Mouse (Mus musculus) heart, adult 2 months (tissue): ENCODE results near the gene Adi1. TPM values are rescaled to one million over a fixed set of nuclear protein-coding genes. Genes with fewer than 3 reads are reported as not detected.

Experiments used
- DNase-seq, 2 experiments: peaks; one replicate each; pipeline ENCODE4 v3.0.0; 2021
- H3K27ac ChIP-seq: fragments of 200-600 bp; 2 replicates; pipeline ENCODE4 v1.8.1; 2022
- H3K27me3 ChIP-seq: fragments of 200-500 bp; 2 replicates; pipeline ENCODE4 v1.6.1; 2012; ENCODE audit warnings: mild to moderate bottlenecking, low read length, inconsistent platforms, mixed read lengths; ENCODE audit not compliant: control insufficient read depth, insufficient read depth
- H3K36me3 ChIP-seq: fragments of 200-500 bp; 2 replicates; pipeline ENCODE4 v1.6.1; 2012; ENCODE audit warnings: low read length, inconsistent platforms; ENCODE audit not compliant: control insufficient read depth, insufficient read depth
- H3K4me1 ChIP-seq: fragments of 200-500 bp; 2 replicates; pipeline ENCODE4 v1.6.1; 2011; ENCODE audit warnings: low read length; ENCODE audit not compliant: control insufficient read depth, insufficient read depth
- H3K4me3 ChIP-seq: fragments of 200-600 bp; 2 replicates; pipeline ENCODE4 v1.8.1; 2022
- H3K79me2 ChIP-seq: fragments of 200-500 bp; replicated peaks from 2 replicates; pipeline ENCODE4 v1.6.1; 2012; ENCODE audit warnings: mild to moderate bottlenecking, inconsistent platforms, low read length, moderate library complexity, mixed read lengths; ENCODE audit not compliant: control insufficient read depth, insufficient read depth
- H3K9ac ChIP-seq: fragments of 200-500 bp; 2 replicates; pipeline ENCODE4 v1.6.1; 2012; ENCODE audit warnings: low read depth, mild to moderate bottlenecking, control low read depth, inconsistent platforms, low read length, mixed read lengths
- CTCF ChIP-seq: fragments of 200-600 bp; IDR thresholded peaks from 2 replicates; pipeline ENCODE4 v1.8.1; 2022; ENCODE audit warnings: antibody characterized with exemption, mild to moderate bottlenecking, moderate library complexity
- EP300 ChIP-seq: fragments of 200-500 bp; IDR thresholded peaks from 2 replicates; pipeline ENCODE4 v1.6.1; 2011; ENCODE audit warnings: low read depth, low read length, control low read depth; ENCODE audit not compliant: insufficient read depth
- POLR2A ChIP-seq: fragments of 200-500 bp; IDR thresholded peaks from 2 replicates; pipeline ENCODE4 v1.6.1; 2011; ENCODE audit warnings: mild to moderate bottlenecking, low read depth, low read length, control low read depth; ENCODE audit not compliant: insufficient read depth
- whole genome bisulfite sequencing: fragments of 180-500 bp; shearing (Covaris S2); methylation state at CpG from one replicate; pipeline ENCODE4 v1.1.7; 2018; 5-methylcytosine and 5-hydroxymethylcytosine counted together
- intact Hi-C: fragments of 180-260 bp; cut with DNase I; formaldehyde crosslinking; loops from one replicate; pipeline ENCODE4 v1.15.1; 2025
- polyA plus RNA-seq: library from polyadenylated mRNA; depleted of rRNA; stranded (reverse); fragments of >200 nt; gene quantifications from 2 replicates; pipeline ENCODE4 v1.2.3, GENCODE M21; 2012
- total RNA-seq, 2 experiments: library from RNA; stranded (reverse); gene quantifications; 2 replicates each; pipeline ENCODE4 v1.2.3; 2021

The Adi1 gene
- total and polyA plus RNA-seq, 3 experiments: 27.8 to 52.0 (median 51.5) TPM

- Histone ChIP-seq H3K27ac (no peak overlapping the region), H3K4me3 (no peak overlapping the region), H3K27me3 (no peaks in the 10 kb centered on the region), H3K9ac (no peak overlapping the region), H3K36me3 (no peaks in the 10 kb centered on the region), H3K79me2 (no peaks in the 10 kb centered on the region), H3K4me1 (peaks cover 2% of the 10 kb centered on the region; the same call in 1 of the 2 replicates)
- 46% methylated on average over 4 of the region's 4 CpGs for WGBS
- intact Hi-C loops: no loop called here
- TF ChIP-seq EP300 (no peak), CTCF (no peak), POLR2A (no peak)
- DNase-seq: no peak
These were observed 8.3 kb upstream of the Adi1 start for GRCm38 (mm10) chr12:28666734-28667133.

DNA sequence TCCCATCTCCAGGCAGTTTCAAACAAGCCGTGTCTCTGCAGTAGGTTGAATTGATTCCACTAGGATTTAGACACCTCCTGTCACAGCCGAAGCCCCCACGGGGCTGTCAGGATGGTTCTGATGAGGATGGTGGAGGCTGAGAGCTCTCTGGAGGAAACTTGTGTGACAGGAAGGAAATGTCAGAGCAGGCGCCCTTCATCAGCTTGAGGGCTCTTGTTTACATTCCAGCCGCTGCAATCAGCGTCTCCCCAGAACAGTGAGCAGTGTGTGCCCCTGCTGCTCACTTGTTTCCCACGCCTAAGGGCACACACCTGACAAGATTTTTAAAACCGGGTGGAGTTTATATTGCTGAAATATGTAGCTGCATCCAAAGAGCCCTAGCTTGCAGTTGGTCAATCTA, 7.7 kb upstream of the Adi1 start:
- intact Hi-C loops: no loop called here
- WGBS: 14% methylated on average over 8 of the region's 8 CpGs
- peaks cover 2% of the 10 kb centered on the region; the same call in 1 of the 2 replicates for H3K4me1 ChIP-seq
- no peak for DNase-seq
- H3K79me2 ChIP-seq: no peaks in the 10 kb centered on the region
- H3K36me3 ChIP-seq: no peaks in the 10 kb centered on the region
- H3K27ac ChIP-seq: no peak overlapping the region
- no peak overlapping the region for H3K9ac ChIP-seq
- TF ChIP-seq EP300 (no peak), CTCF (no peak), POLR2A (no peak)
- H3K4me3 ChIP-seq: no peak overlapping the region
- H3K27me3 ChIP-seq: no peaks in the 10 kb centered on the region

DNA sequence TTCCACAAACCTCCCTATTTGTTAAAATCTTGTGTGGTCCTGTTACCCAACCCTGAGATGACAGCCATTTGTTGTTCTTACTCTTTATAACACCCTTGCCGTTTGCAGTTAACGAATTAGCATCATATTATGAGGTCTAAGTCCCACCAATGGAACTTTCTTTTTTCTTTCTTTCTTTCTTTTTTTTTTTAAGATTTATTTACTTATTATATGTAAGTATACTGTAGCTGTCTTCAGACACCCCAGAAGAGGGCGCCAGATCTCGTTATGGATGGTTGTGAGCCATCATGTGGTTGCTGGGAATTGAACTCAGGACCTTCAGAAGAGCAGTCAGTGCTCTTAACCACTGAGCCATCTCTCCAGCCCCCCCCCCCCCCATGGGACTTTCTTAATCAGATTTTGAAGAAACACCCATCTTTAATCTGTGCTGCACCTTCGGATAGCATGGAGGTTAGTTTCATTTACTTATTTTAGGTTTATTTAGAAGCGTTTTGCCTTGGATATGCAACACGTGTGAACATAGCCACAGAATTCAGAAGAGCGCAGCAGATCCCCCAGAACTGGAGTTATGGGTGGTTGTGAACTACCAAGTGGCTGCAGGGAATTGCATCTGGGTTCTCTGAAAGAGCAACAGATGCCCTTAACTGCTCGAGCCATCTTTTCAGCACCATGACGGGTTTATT, 852 bp upstream of the Adi1 start:
- TF ChIP-seq CTCF: 0 out of 2 replicates have a peak, but pooled peaks have one; percentile 12
- no peak for TF ChIP-seq EP300
- no peak for DNase-seq
- H3K36me3 ChIP-seq: no peaks in the 10 kb centered on the region
- H3K79me2 ChIP-seq: 0 out of 2 replicates have a peak, but pooled peaks cover 2% of the 10 kb centered on the region
- peaks cover 7% of the 10 kb centered on the region for H3K4me1 ChIP-seq
- H3K27me3 ChIP-seq: no peaks in the 10 kb centered on the region
- 85% methylated on average over 10 of the region's 10 CpGs for WGBS
- no peak overlapping the region for H3K4me3 ChIP-seq
- H3K27ac ChIP-seq: no peak overlapping the region
- intact Hi-C loops: no loop called here
- no peak overlapping the region for H3K9ac ChIP-seq

DNA sequence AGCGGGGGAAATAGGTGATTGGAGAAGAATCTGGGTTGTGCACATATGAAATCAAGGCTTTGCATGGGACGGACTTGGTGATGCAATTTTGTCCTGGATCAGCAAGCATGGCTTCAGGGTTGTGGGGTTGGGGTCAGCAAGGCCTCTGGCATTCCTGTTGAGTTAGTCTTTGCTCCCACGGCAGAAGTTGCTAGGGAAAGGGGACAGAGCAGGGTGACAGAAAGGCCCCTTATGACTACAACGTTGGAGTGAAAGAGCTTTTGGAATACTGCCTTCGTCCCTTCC, 836 bp downstream of the Adi1 start:
- intact Hi-C loops: no loop called here
- Histone ChIP-seq H3K4me1 (peaks cover 5% of the 10 kb centered on the region), H3K27me3 (no peaks in the 10 kb centered on the region), H3K36me3 (no peaks in the 10 kb centered on the region), H3K27ac (peak overlapping the region; percentile 90), H3K4me3 (peak overlapping the region; percentile 64), H3K79me2 (0 out of 2 replicates have a peak, but pooled peaks cover 2% of the 10 kb centered on the region), H3K9ac (peak overlapping the region; percentile 90)
- no peak for DNase-seq
- WGBS: 65% methylated on average over 5 of the region's 5 CpGs
- no peak for TF ChIP-seq CTCF
- TF ChIP-seq EP300: no peak
- TF ChIP-seq POLR2A: no peak

DNA sequence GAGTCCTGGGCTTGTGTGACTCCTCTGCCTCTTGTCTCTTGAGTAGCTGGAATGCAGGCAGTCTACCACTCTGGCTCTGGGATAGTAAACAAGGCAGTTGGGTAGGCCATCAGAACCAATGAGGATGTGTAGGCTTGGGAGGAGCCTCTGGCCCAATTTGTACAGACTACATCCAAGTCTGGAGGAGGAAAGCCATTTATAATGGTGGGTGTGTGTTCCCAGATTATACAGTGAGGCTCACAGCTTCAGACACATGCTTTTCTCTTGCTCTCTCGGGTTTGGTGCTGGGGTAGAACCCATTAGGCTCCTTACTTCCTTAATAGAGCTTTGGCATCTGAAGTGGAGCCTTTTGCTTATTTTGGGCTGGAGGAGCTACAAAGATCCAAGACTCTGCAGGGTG, 9.6 kb downstream of the Adi1 start:
- Histone ChIP-seq H3K36me3 (no peaks in the 10 kb centered on the region), H3K4me1 (no peaks in the 10 kb centered on the region), H3K27ac (no peak overlapping the region), H3K27me3 (no peaks in the 10 kb centered on the region), H3K4me3 (no peak overlapping the region), H3K9ac (no peak overlapping the region), H3K79me2 (no peaks in the 10 kb centered on the region)
- no peak for DNase-seq
- no peak for TF ChIP-seq POLR2A
- TF ChIP-seq EP300: no peak
- TF ChIP-seq CTCF: no peak
- intact Hi-C loops: no loop called here
- 92% methylated on average over 1 of the region's 1 CpGs for WGBS

DNA sequence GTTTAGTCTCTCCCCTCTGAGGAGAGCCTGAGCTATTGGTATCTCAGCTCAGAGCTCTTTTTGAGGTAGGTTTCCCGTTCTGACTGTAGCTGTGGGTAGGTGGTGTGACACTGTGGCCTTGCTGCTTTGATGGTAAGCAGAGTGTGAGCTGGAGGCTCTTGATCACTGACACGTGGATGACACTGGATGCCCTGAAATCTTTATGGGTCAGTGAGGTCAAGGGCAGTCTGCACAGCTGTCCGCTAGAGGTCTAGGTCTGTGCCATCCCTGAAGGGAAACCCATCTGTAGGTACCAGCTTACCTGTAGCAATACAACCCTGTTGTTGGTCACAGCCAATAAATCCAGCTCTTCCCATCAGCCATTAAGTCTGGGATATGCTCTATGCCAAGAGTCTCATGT, 10.7 kb downstream of the Adi1 start:
- H3K4me1 ChIP-seq: no peaks in the 10 kb centered on the region
- H3K4me3 ChIP-seq: no peak overlapping the region
- H3K27me3 ChIP-seq: no peaks in the 10 kb centered on the region
- TF ChIP-seq POLR2A (no peak), EP300 (no peak), CTCF (no peak)
- whole genome bisulfite sequencing: 76% methylated on average over 3 of the region's 3 CpGs
- H3K9ac ChIP-seq: no peak overlapping the region
- intact Hi-C loops: no loop called here
- no peaks in the 10 kb centered on the region for H3K36me3 ChIP-seq
- no peak overlapping the region for H3K27ac ChIP-seq
- DNase-seq: no peak
- no peaks in the 10 kb centered on the region for H3K79me2 ChIP-seq
